24 mouse cellular contexts compared by ENCODE assay signal in the genomic region with DNA sequence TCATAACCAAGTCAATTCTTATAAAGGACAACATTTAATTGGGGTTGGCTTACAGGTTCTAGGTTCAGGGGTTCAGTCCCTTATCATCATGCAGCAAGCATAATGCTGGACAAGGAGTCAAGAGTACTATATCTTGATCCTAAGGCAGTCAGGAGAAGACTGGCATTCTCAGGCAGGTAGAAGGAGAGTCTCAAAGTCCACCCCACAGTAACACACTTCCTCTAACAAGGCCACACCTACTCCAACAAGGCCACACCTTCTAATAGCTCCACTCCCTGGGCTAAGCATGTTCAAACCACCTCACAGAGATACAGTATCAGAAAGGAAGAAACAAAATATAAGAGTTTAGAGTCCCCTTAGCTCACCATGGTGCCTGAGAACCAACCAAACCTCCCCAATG.
"Had no signal": no experiment of that assay in that cellular context is flagged by ENCODE, and none has a peak within 500 bp of the region (broad histone marks: within the 10 kb centered on the region; RNA-seq: fewer than 3 reads in every experiment).

No protein-coding gene starts in this region.

- H3K9me3 ChIP-seq: heart, embryonic 10.5 days; limb, embryonic 10.5 days; liver, embryonic 13.5 days had no signal

- DNase-seq: gastrocnemius, adult 2 months; gastrocnemius, postnatal 10 days; gastrocnemius, postnatal 25 days; heart, adult 18-20 months; heart, postnatal 14 days; heart, postnatal 36 days; kidney, adult 11 months; kidney, adult 8-10 months; kidney, postnatal 10 days; kidney, postnatal 25 days; kidney, postnatal 4 days; layer of hippocampus, adult 9-11 months; layer of hippocampus, postnatal 36 days; liver; liver, embryonic 13.5 days had no signal

- H3K4me3 ChIP-seq: gastrocnemius, adult 2 months; heart, embryonic 10.5 days; heart, embryonic 12.5 days; limb, embryonic 10.5 days; limb, embryonic 12.5 days; liver, embryonic 13.5 days had no signal

- ATAC-seq: forebrain, embryonic 16.5 days; hindbrain, embryonic 16.5 days; inflammation-experienced regulatory T-cells, adult 6 months had no signal

- H3K4me1 ChIP-seq: heart, embryonic 10.5 days; heart, embryonic 12.5 days; limb, embryonic 10.5 days; limb, embryonic 12.5 days; liver, embryonic 13.5 days had no signal

- H3K36me3 ChIP-seq: heart, embryonic 10.5 days; heart, embryonic 12.5 days; limb, embryonic 10.5 days; limb, embryonic 12.5 days; liver, embryonic 13.5 days had no signal

- H3K9ac ChIP-seq: heart, embryonic 12.5 days; hindbrain, embryonic 14.5 days; limb, embryonic 12.5 days; liver, embryonic 13.5 days had no signal

- H3K4me2 ChIP-seq: heart, embryonic 12.5 days; hindbrain, embryonic 14.5 days; limb, embryonic 12.5 days; liver, embryonic 11.5 days; liver, embryonic 13.5 days had no signal

- H3K27ac ChIP-seq: gastrocnemius, adult 2 months; heart, embryonic 10.5 days; hindbrain, embryonic 14.5 days; limb, embryonic 10.5 days; limb, embryonic 12.5 days; liver, embryonic 13.5 days had no signal

- H3K27me3 ChIP-seq: heart, embryonic 12.5 days; limb, embryonic 12.5 days; liver, embryonic 13.5 days had no signal
